Mouse (Mus musculus): Measurements from ENCODE around the gene Ets2. TPM values are rescaled to one million over a fixed set of nuclear protein-coding genes. Genes with fewer than 3 reads are reported as not detected.

The Ets2 gene
- polyA plus RNA-seq, 1 experiment from 2014 or later: 98.2 TPM

DNA sequence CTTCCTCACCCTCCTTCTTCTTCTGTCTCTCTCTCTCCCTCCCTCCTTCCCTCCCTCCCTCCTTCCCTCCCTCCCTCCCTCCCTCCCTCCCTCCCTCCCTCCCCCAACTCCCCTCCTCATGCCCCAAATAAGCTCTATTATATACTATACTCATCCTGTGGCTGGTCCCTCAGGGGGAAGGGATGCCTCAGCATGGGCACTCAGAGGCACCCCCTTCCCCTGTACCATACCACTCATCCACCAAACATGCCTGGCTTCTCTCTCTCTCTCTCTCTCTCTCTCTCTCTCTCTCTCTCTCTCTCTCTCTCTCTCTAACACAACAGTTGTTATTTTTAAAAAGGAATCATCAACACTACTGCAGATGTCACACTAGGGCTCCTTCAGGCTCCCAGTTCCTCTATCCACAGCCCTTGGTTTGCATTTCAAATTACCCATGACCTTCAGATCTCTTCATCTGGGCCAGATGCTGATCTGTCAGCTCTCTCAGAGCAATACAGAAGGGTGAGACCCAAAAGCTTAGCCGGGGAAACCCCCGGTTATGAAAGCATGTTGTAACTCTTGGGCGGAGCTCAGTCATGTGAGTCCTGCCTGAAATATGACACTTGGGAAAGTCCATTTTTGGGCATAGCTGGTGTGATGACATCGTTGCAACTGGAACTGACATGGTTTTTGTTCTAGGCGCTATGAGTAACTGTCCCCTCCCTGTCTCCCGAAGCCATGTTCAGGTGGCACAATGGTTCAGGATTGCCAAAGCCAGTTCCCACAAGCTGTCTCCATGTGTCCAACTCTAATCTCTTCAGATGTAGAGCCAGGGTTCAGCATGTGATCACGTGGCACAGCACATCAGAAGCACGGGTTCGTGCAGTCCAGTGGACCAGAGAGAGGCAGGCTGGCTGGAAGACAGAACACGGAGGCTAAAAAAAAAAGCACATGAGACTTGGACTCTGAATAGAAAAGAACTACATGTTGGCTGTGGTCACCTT lies 26.9 kb downstream of the Ets2 start:
- 77% methylated on average over 10 of the region's 10 CpGs for WGBS

DNA sequence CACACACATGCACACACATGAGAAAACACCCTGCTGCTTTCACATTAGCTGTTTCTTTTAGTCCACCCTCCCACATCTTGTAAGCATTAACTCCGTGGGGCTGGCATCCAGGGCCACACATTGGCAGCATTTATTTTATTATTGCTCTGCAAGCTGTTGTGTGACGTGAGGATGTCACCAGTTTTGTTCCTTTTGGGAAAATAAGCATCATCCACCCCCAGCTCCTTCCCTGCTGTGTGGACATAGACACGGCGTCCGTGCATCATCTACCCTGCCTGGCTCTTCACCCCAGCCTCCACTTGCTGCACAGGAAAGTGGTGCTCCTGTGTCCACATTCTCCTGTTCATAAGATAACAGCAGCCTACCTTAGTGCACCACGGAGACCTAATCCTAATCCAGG lies 27.9 kb downstream of the Ets2 start:
- no peaks in the 10 kb centered on the region for H3K9me3 ChIP-seq (ENCODE audit: control insufficient read depth, low read length)
- H3K4me2 ChIP-seq (ENCODE audit: low read depth, severe bottlenecking): no peak overlapping the region
- no peak overlapping the region for H3K9ac ChIP-seq (ENCODE audit: low read length)
- no peak overlapping the region for H3K4me3 ChIP-seq (ENCODE audit: low read depth, low read length)
- no peaks in the 10 kb centered on the region for H3K4me1 ChIP-seq (ENCODE audit: control insufficient read depth, insufficient read depth, low read length)
- DNase-seq (ENCODE audit: low spot score) (no peak), ATAC-seq (ENCODE audit: insufficient number of reproducible peaks, low FRiP score, low TSS enrichment, low read depth) (no peak)
- no peaks in the 10 kb centered on the region for H3K27me3 ChIP-seq (ENCODE audit: control insufficient read depth, insufficient read depth, low read length)
- no peaks in the 10 kb centered on the region for H3K36me3 ChIP-seq (ENCODE audit: control insufficient read depth, insufficient read depth, low read length)
- no peak overlapping the region for H3K27ac ChIP-seq (replicated peaks; ENCODE audit: low read depth, low read length)
- WGBS: 62% methylated on average over 6 of the region's 6 CpGs

More for the DNA sequence above, 26.9 kb downstream of the Ets2 start:
- Histone ChIP-seq H3K9me3 (ENCODE audit: control insufficient read depth, low read length) (no peaks in the 10 kb centered on the region), H3K4me3 (ENCODE audit: low read depth, low read length) (no peak overlapping the region), H3K27me3 (ENCODE audit: control insufficient read depth, insufficient read depth, low read length) (no peaks in the 10 kb centered on the region), H3K27ac (replicated peaks; ENCODE audit: low read depth, low read length) (no peak overlapping the region), H3K9ac (ENCODE audit: low read length) (no peak overlapping the region), H3K36me3 (ENCODE audit: control insufficient read depth, insufficient read depth, low read length) (no peaks in the 10 kb centered on the region), H3K4me1 (ENCODE audit: control insufficient read depth, insufficient read depth, low read length) (no peaks in the 10 kb centered on the region), H3K4me2 (ENCODE audit: low read depth, severe bottlenecking) (no peak overlapping the region)
- ATAC-seq (ENCODE audit: insufficient number of reproducible peaks, low FRiP score, low TSS enrichment, low read depth): no peak
- no peak for DNase-seq (ENCODE audit: low spot score)

GRCm38 (mm10) chr16:95734785-95735184 lies 32.9 kb downstream of the Ets2 start:
- no peak overlapping the region for H3K4me2 ChIP-seq (ENCODE audit: low read depth, severe bottlenecking)
- H3K9me3 ChIP-seq (ENCODE audit: control insufficient read depth, low read length): no peaks in the 10 kb centered on the region
- no peak overlapping the region for H3K4me3 ChIP-seq (ENCODE audit: low read depth, low read length)
- H3K4me1 ChIP-seq (ENCODE audit: control insufficient read depth, insufficient read depth, low read length): peaks cover 5% of the 10 kb centered on the region; the same call in 1 of the 2 replicates
- ATAC-seq (ENCODE audit: insufficient number of reproducible peaks, low FRiP score, low TSS enrichment, low read depth) (no peak), DNase-seq (ENCODE audit: low spot score) (no peak)
- H3K36me3 ChIP-seq (ENCODE audit: control insufficient read depth, insufficient read depth, low read length): no peaks in the 10 kb centered on the region
- no peak overlapping the region for H3K27ac ChIP-seq (replicated peaks; ENCODE audit: low read depth, low read length)
- 85% methylated on average over 2 of the region's 2 CpGs for WGBS
- H3K9ac ChIP-seq (ENCODE audit: low read length): no peak overlapping the region
- no peaks in the 10 kb centered on the region for H3K27me3 ChIP-seq (ENCODE audit: control insufficient read depth, insufficient read depth, low read length)

- Histone ChIP-seq H3K4me1 (ENCODE audit: control insufficient read depth, insufficient read depth, low read length) (peaks cover 5% of the 10 kb centered on the region; the same call in 1 of the 2 replicates), H3K27me3 (ENCODE audit: control insufficient read depth, insufficient read depth, low read length) (no peaks in the 10 kb centered on the region), H3K4me2 (ENCODE audit: low read depth, severe bottlenecking) (no peak overlapping the region), H3K9ac (ENCODE audit: low read length) (no peak overlapping the region), H3K27ac (replicated peaks; ENCODE audit: low read depth, low read length) (no peak overlapping the region), H3K4me3 (ENCODE audit: low read depth, low read length) (no peak overlapping the region), H3K36me3 (ENCODE audit: control insufficient read depth, insufficient read depth, low read length) (no peaks in the 10 kb centered on the region), H3K9me3 (ENCODE audit: control insufficient read depth, low read length) (no peaks in the 10 kb centered on the region)
- DNase-seq (ENCODE audit: low spot score): no peak
- ATAC-seq (ENCODE audit: insufficient number of reproducible peaks, low FRiP score, low TSS enrichment, low read depth): no peak
Observed at GRCm38 (mm10) chr16:95736059-95736458, 34.2 kb downstream of the Ets2 start.

GRCm38 (mm10) chr16:95736470-95736869 lies 34.6 kb downstream of the Ets2 start:
- H3K36me3 ChIP-seq (ENCODE audit: control insufficient read depth, insufficient read depth, low read length): no peaks in the 10 kb centered on the region
- no peak overlapping the region for H3K4me2 ChIP-seq (ENCODE audit: low read depth, severe bottlenecking)
- H3K9ac ChIP-seq (ENCODE audit: low read length): no peak overlapping the region
- peaks cover 5% of the 10 kb centered on the region; the same call in 1 of the 2 replicates for H3K4me1 ChIP-seq (ENCODE audit: control insufficient read depth, insufficient read depth, low read length)
- no peaks in the 10 kb centered on the region for H3K9me3 ChIP-seq (ENCODE audit: control insufficient read depth, low read length)
- H3K27me3 ChIP-seq (ENCODE audit: control insufficient read depth, insufficient read depth, low read length): no peaks in the 10 kb centered on the region
- no peak for ATAC-seq (ENCODE audit: insufficient number of reproducible peaks, low FRiP score, low TSS enrichment, low read depth)
- WGBS: 91% methylated on average over 6 of the region's 6 CpGs
- no peak overlapping the region for H3K4me3 ChIP-seq (ENCODE audit: low read depth, low read length)
- H3K27ac ChIP-seq (replicated peaks; ENCODE audit: low read depth, low read length): no peak overlapping the region
- DNase-seq (ENCODE audit: low spot score): no peak

DNA sequence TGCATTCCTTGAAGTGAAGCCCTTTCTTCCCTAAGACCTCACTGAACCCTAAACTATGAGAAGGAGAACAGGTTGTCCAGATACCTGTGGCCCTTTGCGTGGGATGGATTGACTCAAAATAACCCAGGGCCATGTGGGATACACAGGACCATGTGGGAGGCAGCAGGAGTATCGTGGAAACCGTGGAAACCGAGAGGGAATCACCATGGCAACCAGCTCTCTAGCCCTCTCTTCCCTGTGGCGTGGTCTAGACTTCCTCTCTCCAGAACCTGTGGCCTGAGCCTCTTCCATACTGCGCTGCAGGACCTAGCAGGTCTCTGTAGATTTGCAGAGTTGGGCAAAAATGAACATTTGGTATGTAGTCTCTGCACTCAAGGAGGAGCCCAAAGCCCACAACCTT lies 37.6 kb downstream of the Ets2 start:
- no peaks in the 10 kb centered on the region for H3K27me3 ChIP-seq (ENCODE audit: control insufficient read depth, insufficient read depth, low read length)
- no peak overlapping the region for H3K4me3 ChIP-seq (ENCODE audit: low read depth, low read length)
- no peak overlapping the region for H3K9ac ChIP-seq (ENCODE audit: low read length)
- no peaks in the 10 kb centered on the region for H3K36me3 ChIP-seq (ENCODE audit: control insufficient read depth, insufficient read depth, low read length)
- WGBS: 61% methylated on average over 6 of the region's 6 CpGs
- DNase-seq (ENCODE audit: low spot score): no peak
- no peak for ATAC-seq (ENCODE audit: insufficient number of reproducible peaks, low FRiP score, low TSS enrichment, low read depth)
- H3K9me3 ChIP-seq (ENCODE audit: control insufficient read depth, low read length): no peaks in the 10 kb centered on the region
- no peak overlapping the region for H3K27ac ChIP-seq (replicated peaks; ENCODE audit: low read depth, low read length)
- peaks cover 5% of the 10 kb centered on the region; the same call in 1 of the 2 replicates for H3K4me1 ChIP-seq (ENCODE audit: control insufficient read depth, insufficient read depth, low read length)
- H3K4me2 ChIP-seq (ENCODE audit: low read depth, severe bottlenecking): no peak overlapping the region

- Histone ChIP-seq H3K27ac (replicated peaks; ENCODE audit: low read depth, low read length) (no peak overlapping the region), H3K4me3 (ENCODE audit: low read depth, low read length) (no peak overlapping the region), H3K9me3 (ENCODE audit: control insufficient read depth, low read length) (no peaks in the 10 kb centered on the region), H3K27me3 (ENCODE audit: control insufficient read depth, insufficient read depth, low read length) (no peaks in the 10 kb centered on the region), H3K36me3 (ENCODE audit: control insufficient read depth, insufficient read depth, low read length) (no peaks in the 10 kb centered on the region), H3K9ac (ENCODE audit: low read length) (no peak overlapping the region), H3K4me2 (ENCODE audit: low read depth, severe bottlenecking) (no peak overlapping the region), H3K4me1 (ENCODE audit: control insufficient read depth, insufficient read depth, low read length) (peaks cover 5% of the 10 kb centered on the region; the same call in 1 of the 2 replicates)
- no peak for ATAC-seq (ENCODE audit: insufficient number of reproducible peaks, low FRiP score, low TSS enrichment, low read depth)
- DNase-seq (ENCODE audit: low spot score): no peak
- 67% methylated on average over 11 of the region's 11 CpGs for WGBS
Observed at GRCm38 (mm10) chr16:95741358-95741757, 39.5 kb downstream of the Ets2 start.

DNA sequence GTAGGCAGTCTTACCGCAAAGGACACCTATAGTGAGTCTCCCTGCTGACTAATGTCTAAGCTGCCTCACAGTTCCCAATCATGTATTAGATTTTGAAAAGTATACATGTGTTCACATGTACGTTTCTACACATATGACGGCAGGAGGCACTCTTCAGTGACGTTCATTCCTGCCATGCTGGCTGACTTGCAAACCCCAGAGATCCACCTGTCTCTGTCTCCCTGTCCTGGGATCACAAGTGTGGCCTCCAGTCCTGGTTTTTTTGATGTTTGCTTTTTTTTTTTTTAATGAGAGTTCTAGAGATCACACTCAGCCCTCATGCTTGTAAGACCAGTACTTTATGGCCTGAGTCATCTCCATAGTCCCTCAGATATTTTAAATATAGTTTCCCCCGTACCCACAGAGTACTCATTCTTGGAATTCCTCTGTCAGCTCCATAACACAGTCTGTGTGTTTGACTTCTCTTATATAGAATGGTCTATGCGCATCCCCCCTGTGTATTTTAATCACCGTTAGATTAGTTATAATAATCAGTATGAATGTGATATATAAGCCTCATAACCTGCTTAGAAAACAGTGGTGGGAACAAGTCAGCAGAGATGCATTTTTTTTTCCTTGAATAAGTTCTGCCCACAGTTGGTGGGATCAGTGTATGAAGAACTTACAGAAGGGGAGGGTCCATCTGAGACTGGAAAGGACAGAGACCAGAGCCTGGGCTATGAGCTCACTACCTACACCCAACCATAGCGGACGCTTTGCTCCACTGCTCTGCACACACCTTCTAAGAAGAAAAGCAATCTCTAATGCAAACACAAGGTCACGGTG lies 40.3 kb downstream of the Ets2 start:
- Histone ChIP-seq H3K4me1 (ENCODE audit: control insufficient read depth, insufficient read depth, low read length) (peaks cover 5% of the 10 kb centered on the region; the same call in 1 of the 2 replicates), H3K4me2 (ENCODE audit: low read depth, severe bottlenecking) (no peak overlapping the region), H3K36me3 (ENCODE audit: control insufficient read depth, insufficient read depth, low read length) (no peaks in the 10 kb centered on the region), H3K9me3 (ENCODE audit: control insufficient read depth, low read length) (no peaks in the 10 kb centered on the region), H3K4me3 (ENCODE audit: low read depth, low read length) (no peak overlapping the region), H3K27me3 (ENCODE audit: control insufficient read depth, insufficient read depth, low read length) (no peaks in the 10 kb centered on the region), H3K9ac (ENCODE audit: low read length) (no peak overlapping the region), H3K27ac (replicated peaks; ENCODE audit: low read depth, low read length) (no peak overlapping the region)
- no peak for DNase-seq (ENCODE audit: low spot score)
- whole genome bisulfite sequencing: 82% methylated on average over 10 of the region's 10 CpGs
- ATAC-seq (ENCODE audit: insufficient number of reproducible peaks, low FRiP score, low TSS enrichment, low read depth): no peak
